Mouse (Mus musculus): ENCODE measurements around the gene Aatf.

GRCm38 (mm10) chr11:84549258-84549791 lies 36.0 kb upstream of the Aatf start:
- TF ChIP-seq CTCF (IDR thresholded peaks at IDR 0.05; ENCODE audit: borderline replicate concordance, insufficient read depth, low read length) (no peak), POLR2A (IDR thresholded peaks at IDR 0.05; ENCODE audit: low read depth, low read length) (no peak)
